Mouse (Mus musculus): ENCODE results near the gene Fbln5.
A peak's percentile ranks its signal among the peaks of the same experiment; 100 is the strongest.

Fbln5 gene

GRCm38 (mm10) chr12:101763065-101763464, 55.8 kb downstream of the Fbln5 start:
- no peak for DNase-seq (ENCODE audit: low spot score in 2 of 2)

- DNase-seq (ENCODE audit: low spot score in 2 of 2) = no peak
Observed at GRCm38 (mm10) chr12:101762054-101762453, 56.8 kb downstream of the Fbln5 start.

- no peak for DNase-seq (ENCODE audit: low spot score in 2 of 2)
Observed at GRCm38 (mm10) chr12:101759440-101760045, 59.3 kb downstream of the Fbln5 start.

- no peak for DNase-seq (ENCODE audit: low spot score in 2 of 2)
Observed at GRCm38 (mm10) chr12:101758698-101759097, 60.2 kb downstream of the Fbln5 start.

GRCm38 (mm10) chr12:101742375-101742774, 76.5 kb downstream of the Fbln5 start:
- DNase-seq (ENCODE audit: low spot score in 2 of 2) = no peak

- no peak for DNase-seq (ENCODE audit: low spot score in 2 of 2)
Observed at GRCm38 (mm10) chr12:101740486-101740885, 78.4 kb downstream of the Fbln5 start.

- no peak for DNase-seq (ENCODE audit: low spot score in 2 of 2)
Observed at GRCm38 (mm10) chr12:101740045-101740444, 78.8 kb downstream of the Fbln5 start.

- DNase-seq (ENCODE audit: low spot score in 2 of 2) = no peak
Observed at GRCm38 (mm10) chr12:101718755-101719150, 100.1 kb downstream of the Fbln5 start.

GRCm38 (mm10) chr12:101718054-101718754, 100.7 kb downstream of the Fbln5 start, which contains the start of gene Tc2n:
TSS of gene Tc2n (minus strand) at chr12:101718523.
- DNase-seq (ENCODE audit: low spot score in 2 of 2) = peak in 1 of 2 experiments; percentile 5

- no peak for DNase-seq (ENCODE audit: low spot score in 2 of 2)
Observed at GRCm38 (mm10) chr12:101699176-101699575, 119.7 kb downstream of the Fbln5 start.
